Mouse (Mus musculus) forebrain, embryonic 15.5 days (tissue): ENCODE results near the gene Sik2. TPM values are rescaled to one million over a fixed set of nuclear protein-coding genes. Genes with fewer than 3 reads are reported as not detected.

Experiments
- ATAC-seq: fragments of 200-750 bp; cut with Nextera tagmentation; replicated peaks from 2 replicates; pipeline ENCODE4 v1.8.0; 2017; ENCODE audit warnings: mild to moderate bottlenecking, moderate TSS enrichment, moderate library complexity
- H3K27ac ChIP-seq: fragments of 300-500 bp; sonication (generic); replicated peaks from 2 replicates; pipeline ENCODE4 v1.5.1; 2015; ENCODE audit warnings: mild to moderate bottlenecking, inconsistent platforms
- H3K27me3 ChIP-seq: fragments of 300-500 bp; sonication (generic); 2 replicates; pipeline ENCODE4 v1.6.1; 2015; ENCODE audit warnings: inconsistent platforms
- H3K36me3 ChIP-seq: fragments of 300-500 bp; sonication (generic); 2 replicates; pipeline ENCODE4 v1.6.1; 2015; ENCODE audit warnings: mild to moderate bottlenecking, inconsistent platforms
- H3K4me1 ChIP-seq: fragments of 300-500 bp; sonication (generic); 2 replicates; pipeline ENCODE4 v1.6.1; 2015; ENCODE audit warnings: inconsistent platforms
- H3K4me2 ChIP-seq: fragments of 300-500 bp; sonication (generic); replicated peaks from 2 replicates; pipeline ENCODE4 v1.6.1; 2015; ENCODE audit warnings: mild to moderate bottlenecking, inconsistent platforms
- H3K4me3 ChIP-seq: fragments of 300-500 bp; sonication (generic); 2 replicates; pipeline ENCODE4 v1.5.1; 2015; ENCODE audit warnings: mild to moderate bottlenecking, inconsistent platforms
- H3K9ac ChIP-seq: fragments of 300-500 bp; sonication (generic); replicated peaks from 2 replicates; pipeline ENCODE4 v1.6.1; 2015; ENCODE audit warnings: mild to moderate bottlenecking, inconsistent platforms
- H3K9me3 ChIP-seq: fragments of 300-500 bp; sonication (generic); 2 replicates; pipeline ENCODE4 v1.6.1; 2016; ENCODE audit warnings: inconsistent platforms
- WGBS: fragments of 180-500 bp; shearing (Covaris S2); methylation state at CpG from one replicate; pipeline ENCODE4 v1.1.7; 2015; ENCODE audit warnings: mixed read lengths; 5-methylcytosine and 5-hydroxymethylcytosine counted together
- polyA plus RNA-seq: library from polyadenylated mRNA; unstranded; fragments of >200 nt; fragmentation: Nextera tagmentation; extraction: Ambion mirVana; gene quantifications from 2 replicates; pipeline ENCODE4 v1.2.1, GENCODE M21; 2015

The Sik2 gene
- polyA plus RNA-seq, 1 experiment from 2014 or later = 19.5 TPM

DNA sequence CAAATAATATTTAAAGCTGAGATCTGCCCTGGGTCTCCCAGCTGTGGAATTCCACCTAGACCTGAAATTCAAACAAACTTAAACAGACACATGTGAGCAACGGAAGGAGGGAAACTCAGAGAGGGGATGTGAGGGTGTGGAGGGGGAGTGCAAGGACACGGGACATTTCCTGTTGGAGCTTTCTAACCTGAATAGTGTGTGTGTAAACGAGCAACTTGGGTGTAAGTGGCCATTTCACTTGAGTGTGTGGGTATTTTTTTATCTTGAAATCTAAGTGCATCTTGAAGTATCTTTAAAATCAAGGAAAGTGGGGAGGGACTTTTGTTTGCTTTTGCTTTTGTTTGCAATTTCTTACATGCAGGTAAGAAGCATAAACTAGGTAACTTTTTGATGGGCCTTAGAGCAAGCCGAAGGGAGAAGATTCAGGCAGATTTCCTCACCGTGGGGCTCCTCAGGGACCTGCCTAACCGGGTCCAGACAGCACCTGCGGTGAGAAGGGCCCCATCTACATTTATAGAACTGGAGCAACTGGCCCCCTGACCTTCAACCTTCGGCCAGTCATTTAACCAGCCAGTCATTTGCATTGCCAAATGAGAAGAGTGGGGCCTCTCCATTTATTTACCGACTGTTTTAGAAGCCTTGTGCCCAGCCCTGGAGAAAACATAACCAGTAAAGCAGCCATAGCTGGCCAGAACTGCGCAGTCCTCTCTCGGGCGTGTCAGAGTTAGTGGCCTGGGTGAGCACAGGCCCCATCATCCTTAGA, 161.1 kb downstream of the Sik2 start:
- 75% methylated on average over 12 of the region's 12 CpGs for WGBS
- no peak for ATAC-seq

GRCm38 (mm10) chr9:50847133-50847532, 161.7 kb downstream of the Sik2 start:
- no peak overlapping the region for H3K9ac ChIP-seq
- no peak for ATAC-seq
- no peaks in the 10 kb centered on the region for H3K9me3 ChIP-seq
- H3K4me2 ChIP-seq = no peak overlapping the region
- H3K4me3 ChIP-seq = no peak overlapping the region
- 91% methylated on average over 6 of the region's 6 CpGs for WGBS
- H3K27me3 ChIP-seq = no peaks in the 10 kb centered on the region
- H3K27ac ChIP-seq = no peak overlapping the region
- peaks cover 18% of the 10 kb centered on the region for H3K4me1 ChIP-seq
- H3K36me3 ChIP-seq = peaks cover 4% of the 10 kb centered on the region

More for the DNA sequence above, 161.1 kb downstream of the Sik2 start:
- Histone ChIP-seq H3K4me2 (no peak overlapping the region), H3K9ac (no peak overlapping the region), H3K9me3 (no peaks in the 10 kb centered on the region), H3K27ac (no peak overlapping the region), H3K4me3 (no peak overlapping the region), H3K36me3 (peaks cover 2% of the 10 kb centered on the region), H3K27me3 (no peaks in the 10 kb centered on the region), H3K4me1 (peaks cover 21% of the 10 kb centered on the region)

DNA sequence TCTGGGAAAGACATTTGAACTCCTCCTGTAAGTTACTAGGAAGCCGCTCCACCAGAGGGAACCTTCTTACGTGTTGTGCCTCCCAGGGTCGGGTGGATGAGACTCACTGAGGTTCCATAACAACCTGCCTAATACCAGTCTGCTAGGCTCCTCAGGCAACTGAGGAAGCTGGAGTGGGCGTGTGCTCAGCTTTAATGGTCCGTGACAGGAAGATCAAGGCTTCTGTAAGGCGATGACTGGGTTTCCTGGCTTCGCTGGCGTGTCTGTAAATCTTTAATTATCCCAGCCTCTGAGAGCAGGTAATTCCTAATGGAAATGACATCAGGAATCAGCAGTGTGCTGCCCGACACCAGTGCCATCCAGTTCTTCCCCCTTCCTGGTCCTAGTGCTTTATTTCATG, 163.3 kb downstream of the Sik2 start:
- Histone ChIP-seq H3K4me3 (no peak overlapping the region), H3K27me3 (no peaks in the 10 kb centered on the region), H3K27ac (no peak overlapping the region), H3K9me3 (no peaks in the 10 kb centered on the region), H3K9ac (no peak overlapping the region), H3K36me3 (peaks cover 4% of the 10 kb centered on the region), H3K4me1 (peaks cover 12% of the 10 kb centered on the region), H3K4me2 (no peak overlapping the region)
- no peak for ATAC-seq
- 76% methylated on average over 9 of the region's 9 CpGs for WGBS

- no peak within 1 kb of the TSS for H3K9ac ChIP-seq
- ATAC-seq = no peak
- H3K36me3 ChIP-seq = peaks cover 4% of the 10 kb centered on the region
- H3K4me2 ChIP-seq = no peak within 1 kb of the TSS
- H3K27ac ChIP-seq = no peak within 1 kb of the TSS
- H3K4me3 ChIP-seq = no peak within 1 kb of the TSS
- 95% methylated on average over 3 of the region's 3 CpGs for WGBS
- no peaks in the 10 kb centered on the region for H3K9me3 ChIP-seq
- H3K27me3 ChIP-seq = no peaks in the 10 kb centered on the region
- peaks cover 8% of the 10 kb centered on the region for H3K4me1 ChIP-seq
These were observed 163.8 kb downstream of the Sik2 start, which contains the start of gene Ppp2r1b for GRCm38 (mm10) chr9:50845081-50845480. Gene Ppp2r1b (plus strand): TSS chr9:50845301.

Other genes starting within 250 kb of the Sik2 start
- 10.9 and 11.0 TPM in 2 replicates for gene Fdxacb1, start 240.8 kb downstream of the Sik2 start, polyA plus RNA-seq
- 48.3 and 50.3 TPM in 2 replicates for gene Alg9, start 234.1 kb downstream of the Sik2 start, polyA plus RNA-seq
- gene 1110032A03Rik, start 233.6 kb downstream of the Sik2 start, polyA plus RNA-seq = 46.5 and 55.9 TPM in 2 replicates
- 89.6 and 95.9 TPM in 2 replicates for gene Ppp2r1b, start 163.8 kb downstream of the Sik2 start, polyA plus RNA-seq
- gene Btg4, start 51.8 kb upstream of the Sik2 start, polyA plus RNA-seq = not detected in 2 replicates
- 1.5 and 1.9 TPM in 2 replicates for gene Layn, start 68.0 kb upstream of the Sik2 start, polyA plus RNA-seq
- gene 4833427G06Rik, start 93.0 kb upstream of the Sik2 start, polyA plus RNA-seq = 0.32 and 1.1 TPM in 2 replicates
- 0.04 TPM in 1 of 2 replicates, not detected in the other for gene Gm32742, start 156.4 kb upstream of the Sik2 start, polyA plus RNA-seq
- gene Pou2af1, start 204.6 kb upstream of the Sik2 start, polyA plus RNA-seq = 0.14 TPM in 1 of 2 replicates, not detected in the other